Mouse (Mus musculus): Measurements from ENCODE around the gene Pagr1a. TPM values are rescaled to one million over a fixed set of nuclear protein-coding genes. Genes with fewer than 3 reads are reported as not detected.
A peak's percentile ranks its signal among the peaks of the same experiment; 100 is the strongest.

The Pagr1a gene
- total RNA-seq (2021): 10 to 100 TPM; 14.5 to 19.3 TPM
- long read RNA-seq, experiment 1, transcript Pagr1a-202 (3 exons, 1,430 nt): major isoform, 28 of 28 reads
- long read RNA-seq, experiment 1, partial matches to known transcripts: 0 of 28 reads
- long read RNA-seq, experiment 1, other reads (novel, unspliced or antisense): 0 of 28 reads
- long read RNA-seq, experiment 2, transcript Pagr1a-202 (3 exons, 1,430 nt): major isoform, 40 of 46 reads
- long read RNA-seq, experiment 2, partial matches to known transcripts: 0 of 46 reads
- long read RNA-seq, experiment 2, other reads (novel, unspliced or antisense): 6 of 46 reads

DNA sequence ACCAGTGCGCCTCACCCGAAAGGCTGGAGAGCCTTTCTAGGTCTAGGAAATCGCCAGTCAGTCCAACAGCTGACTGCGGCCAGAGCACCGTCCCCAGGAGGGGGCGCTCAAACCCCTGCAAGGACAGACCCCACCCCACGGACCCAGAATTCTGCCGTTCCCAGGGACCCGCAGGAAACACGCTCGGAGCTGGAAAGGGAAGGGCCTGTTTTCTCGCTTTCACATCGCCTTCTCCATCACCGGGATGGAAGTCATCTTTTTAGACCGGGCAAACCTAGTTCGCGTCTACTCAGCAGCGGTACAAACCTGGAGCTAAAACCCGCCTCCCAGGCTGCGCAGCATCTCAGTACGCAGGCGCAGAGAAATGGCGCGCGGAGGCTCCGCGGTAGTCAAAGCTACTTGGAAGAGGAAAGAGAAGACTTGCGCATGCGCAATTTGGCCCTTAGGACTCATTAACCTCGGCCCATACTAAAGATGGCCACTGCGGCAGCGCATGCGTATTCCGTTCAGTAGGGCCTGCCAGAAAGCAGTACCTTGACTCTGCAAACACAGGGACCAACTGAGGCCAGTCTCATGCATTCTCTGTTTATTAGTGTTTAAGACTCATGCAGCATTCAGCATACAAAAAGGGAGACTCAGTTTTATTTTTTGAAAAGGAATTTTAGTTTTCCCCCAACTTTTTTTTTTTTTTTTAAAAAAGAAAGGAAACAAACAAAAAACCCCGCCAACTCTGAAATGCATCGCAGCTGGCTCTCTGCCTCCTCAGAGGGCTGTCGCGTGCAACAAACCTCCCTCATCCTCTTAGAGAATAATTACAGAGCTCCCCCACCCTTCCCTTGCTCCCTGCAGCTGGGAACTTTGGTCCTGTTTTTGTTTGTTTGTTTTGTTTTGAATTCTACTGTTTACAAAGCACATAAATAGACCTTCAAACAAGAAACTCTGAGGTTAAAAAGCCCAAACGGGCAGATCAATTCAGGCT, at the start of gene Pagr1a:
Gene Pagr1a, minus strand, starts transcription at position 382 of the 979 bp plus-strand sequence.
- intact Hi-C loops (cut with DNase I): loop anchor here (2.0 to 5.0 kb wide), 3 partner anchors 40 to 88 kb away; partner anchors contain the start of genes Asphd1, Cdipt and Cdiptos
- DNase-seq (ENCODE audit: low spot score in 2 of 2): peak; percentile 99

- no peak for DNase-seq (ENCODE audit: low spot score in 2 of 2)
- intact Hi-C loops (cut with DNase I): no loop called here
These were observed 49.2 kb upstream of the Pagr1a start for GRCm38 (mm10) chr7:127066317-127066716.

DNA sequence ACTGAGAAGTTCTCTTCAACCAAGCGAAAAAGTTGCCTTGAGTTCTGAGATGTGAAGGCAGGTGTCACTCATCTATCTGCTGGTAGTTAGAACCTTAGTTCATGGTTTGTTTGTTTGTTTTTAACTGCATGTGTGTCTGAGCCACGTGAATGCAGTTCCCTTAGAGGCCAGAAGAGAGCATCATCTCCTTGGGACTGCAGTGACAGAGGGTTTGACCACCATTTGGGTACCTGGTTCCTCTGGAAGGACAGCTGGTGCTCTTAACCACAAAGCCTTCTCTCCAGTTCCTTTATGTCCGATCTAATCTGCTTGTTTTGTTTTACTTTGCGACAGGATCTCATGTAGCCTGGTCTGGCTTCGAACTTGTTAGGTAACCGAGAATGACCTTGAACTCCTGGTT, 48.4 kb upstream of the Pagr1a start:
- intact Hi-C loops (cut with DNase I): no loop called here

GRCm38 (mm10) chr7:127055026-127055585, 38.0 kb upstream of the Pagr1a start:
- DNase-seq (ENCODE audit: low spot score in 2 of 2): peak in 1 of 2 experiments; percentile 30
- intact Hi-C loops (cut with DNase I): no loop called here

More for the DNA sequence above, 48.4 kb upstream of the Pagr1a start:
- no peak for DNase-seq (ENCODE audit: low spot score in 2 of 2)

GRCm38 (mm10) chr7:127041851-127042672, 24.9 kb upstream of the Pagr1a start, which contains the start of gene Kif22:
Gene Kif22, minus strand, starts transcription at chr7:127042471.
- peak; percentile 80 to 90 for DNase-seq (ENCODE audit: low spot score in 2 of 2)
- intact Hi-C loops (cut with DNase I): loop anchor here (5.0 kb wide), 1 partner anchor 50 kb away; the partner anchor contains the start of gene AI467606

DNA sequence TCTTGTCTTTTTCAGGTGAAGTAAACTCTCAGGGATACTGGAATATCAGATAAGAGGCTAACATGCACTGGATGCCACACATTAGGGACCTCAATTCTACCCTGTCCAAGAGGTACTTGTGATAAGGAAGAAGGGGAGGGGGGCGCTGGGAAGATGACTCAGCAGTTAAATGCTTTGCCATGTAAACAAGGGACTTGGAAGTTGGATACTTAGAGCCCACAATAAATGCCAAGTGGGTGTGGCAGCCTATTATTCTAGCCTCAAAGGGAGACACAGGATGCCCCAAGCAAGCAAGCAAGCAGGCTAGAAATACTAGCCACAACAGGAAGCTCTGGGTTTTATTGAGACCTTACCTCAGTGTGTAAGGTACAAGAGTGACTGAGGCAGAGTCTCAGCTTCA, 14.1 kb upstream of the Pagr1a start:
- no peak for DNase-seq (ENCODE audit: low spot score in 2 of 2)
- intact Hi-C loops (cut with DNase I): no loop called here

DNA sequence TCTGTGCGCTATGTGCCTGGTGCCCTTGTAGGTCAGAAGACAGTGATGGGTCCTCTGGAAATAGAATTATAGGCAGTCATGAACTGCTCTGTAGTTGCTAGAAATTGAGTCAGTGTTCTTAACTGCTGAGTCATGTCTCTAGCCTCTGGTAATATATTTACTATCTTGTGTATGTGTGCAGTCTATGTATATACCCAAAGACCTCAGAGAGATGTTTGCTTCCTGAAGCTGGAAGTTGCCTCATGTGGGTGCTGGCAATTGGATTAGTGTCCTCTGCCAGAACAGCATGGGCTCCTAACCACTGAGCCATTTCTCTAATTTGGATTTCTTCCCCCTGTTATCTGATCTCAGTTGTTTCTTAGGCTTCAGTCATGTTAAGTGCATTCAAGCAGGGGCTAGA, 13.0 kb upstream of the Pagr1a start:
- no peak for DNase-seq (ENCODE audit: low spot score in 2 of 2)
- intact Hi-C loops (cut with DNase I): no loop called here

DNA sequence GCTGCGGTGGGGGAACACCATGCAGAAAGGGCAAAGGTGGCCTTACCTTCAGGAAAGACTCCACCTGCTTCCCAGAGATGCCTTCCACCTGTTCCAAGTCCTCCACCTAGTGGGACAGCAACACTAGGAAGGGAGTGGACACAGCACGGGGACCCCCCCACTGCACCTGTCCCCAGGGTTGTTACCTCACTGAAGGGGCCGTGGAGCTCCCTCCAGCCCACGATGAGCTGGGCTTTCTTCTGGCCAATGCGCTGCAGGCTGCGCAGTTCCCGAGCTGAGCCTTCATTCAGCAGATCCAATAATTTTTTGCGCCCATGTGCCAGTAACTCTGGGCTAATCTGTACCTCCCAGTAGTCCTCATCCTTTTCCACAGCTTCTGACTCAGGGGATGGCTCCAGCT, 10.7 kb upstream of the Pagr1a start:
- intact Hi-C loops (cut with DNase I): loop anchor here (5.0 kb wide), 1 partner anchor 146 kb away; the partner anchor contains the start of gene Taok2
- peak in 1 of 2 experiments; percentile 45 for DNase-seq (ENCODE audit: low spot score in 2 of 2)

GRCm38 (mm10) chr7:127026984-127027726, 10.0 kb upstream of the Pagr1a start, which contains the start of gene Maz:
Gene Maz, minus strand, starts transcription at chr7:127027037.
- intact Hi-C loops (cut with DNase I): loop anchor here (5.0 kb wide), 1 partner anchor 145 kb away; the partner anchor contains the start of gene Taok2
- DNase-seq (ENCODE audit: low spot score in 2 of 2): peak; percentile 100

DNA sequence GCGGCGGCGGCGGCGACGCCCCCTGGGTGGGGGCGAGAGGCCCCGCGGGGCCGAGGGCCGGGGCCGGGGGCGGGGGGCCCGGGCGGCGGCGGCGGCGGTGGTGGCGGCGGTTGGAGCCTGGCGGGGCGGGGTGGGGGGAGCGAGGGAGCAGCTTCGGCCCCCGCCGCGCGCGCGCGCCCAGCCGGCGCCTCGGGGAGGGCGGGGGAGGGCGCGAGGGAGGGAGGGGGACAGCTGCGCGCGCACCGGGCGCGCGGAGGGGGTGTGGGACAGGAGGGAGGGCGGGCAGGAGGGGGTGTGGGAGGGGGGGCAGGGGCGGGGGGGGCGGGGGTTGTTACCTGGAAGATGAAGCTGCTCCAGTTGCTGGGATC, 9.4 kb upstream of the Pagr1a start:
- intact Hi-C loops (cut with DNase I): loop anchor here (5.0 kb wide), 1 partner anchor 144 kb away; the partner anchor contains the start of gene Taok2
- no peak for DNase-seq (ENCODE audit: low spot score in 2 of 2)

DNA sequence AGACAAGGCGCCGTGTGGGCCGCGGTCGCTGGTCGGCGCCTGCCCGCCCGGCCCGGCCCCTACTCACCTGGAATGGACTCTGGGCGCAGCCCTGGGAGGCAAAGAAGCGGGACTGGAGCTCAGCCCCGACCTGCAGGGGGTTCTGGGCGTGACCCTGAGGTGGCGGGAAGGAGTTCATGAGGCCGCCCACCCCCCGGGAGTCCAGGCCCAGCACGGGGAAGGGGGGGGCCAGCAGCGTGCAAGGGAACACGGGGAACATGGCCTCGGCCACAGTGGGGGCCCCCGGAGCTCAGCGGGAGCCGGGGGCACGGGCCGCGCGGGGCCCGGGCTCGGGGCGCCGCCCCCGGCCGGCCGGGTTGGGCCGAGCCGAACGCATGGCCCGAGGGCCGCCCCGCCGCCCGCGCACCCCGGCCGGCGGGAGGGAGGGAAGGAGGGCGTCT, 9.0 kb upstream of the Pagr1a start:
- intact Hi-C loops (cut with DNase I): loop anchor here (5.0 kb wide), 1 partner anchor 144 kb away; the partner anchor contains the start of gene Taok2

DNA sequence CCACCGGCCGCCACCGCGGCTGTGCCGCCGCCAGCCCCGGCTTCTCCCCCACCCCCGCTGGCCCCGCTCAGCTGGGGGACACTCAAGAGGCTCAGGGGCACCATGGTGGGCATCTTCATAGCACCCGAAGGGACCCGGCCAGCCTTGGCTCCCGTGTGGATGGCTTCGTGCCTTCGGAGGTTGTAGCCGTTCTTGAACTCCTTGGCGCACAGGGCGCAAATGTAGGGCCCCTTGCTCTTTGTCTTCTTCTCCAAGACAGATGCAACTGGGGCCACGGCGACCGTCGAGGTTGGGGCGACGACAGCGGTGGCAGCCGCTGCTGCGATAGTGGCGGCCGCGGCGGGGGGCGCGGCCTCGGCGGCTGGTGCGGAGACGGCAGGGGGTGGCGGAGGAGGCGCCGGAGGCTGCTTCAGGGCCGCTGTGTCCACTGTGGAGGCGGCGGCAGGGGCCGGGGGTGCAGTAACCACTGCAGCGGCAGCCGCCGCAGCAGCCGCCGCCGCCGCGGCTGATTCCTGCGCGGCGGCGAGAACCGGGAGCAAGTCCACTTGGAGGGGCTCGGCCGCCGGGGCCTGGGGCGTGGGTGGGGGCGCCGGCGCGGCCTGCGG, 8.5 kb upstream of the Pagr1a start:
- intact Hi-C loops (cut with DNase I): loop anchor here (5.0 kb wide), 1 partner anchor 143 kb away; the partner anchor contains the start of gene Taok2
- DNase-seq (ENCODE audit: low spot score in 2 of 2): peak in 1 of 2 experiments; percentile 31

More for the DNA sequence above, 9.0 kb upstream of the Pagr1a start:
- peak; percentile 43 to 45 for DNase-seq (ENCODE audit: low spot score in 2 of 2)

GRCm38 (mm10) chr7:127024755-127025555, 7.8 kb upstream of the Pagr1a start:
- intact Hi-C loops (cut with DNase I): loop anchor here (5.0 kb wide), 1 partner anchor 143 kb away; the partner anchor contains the start of gene Taok2
- peak; percentile 82 to 93 for DNase-seq (ENCODE audit: low spot score in 2 of 2)

DNA sequence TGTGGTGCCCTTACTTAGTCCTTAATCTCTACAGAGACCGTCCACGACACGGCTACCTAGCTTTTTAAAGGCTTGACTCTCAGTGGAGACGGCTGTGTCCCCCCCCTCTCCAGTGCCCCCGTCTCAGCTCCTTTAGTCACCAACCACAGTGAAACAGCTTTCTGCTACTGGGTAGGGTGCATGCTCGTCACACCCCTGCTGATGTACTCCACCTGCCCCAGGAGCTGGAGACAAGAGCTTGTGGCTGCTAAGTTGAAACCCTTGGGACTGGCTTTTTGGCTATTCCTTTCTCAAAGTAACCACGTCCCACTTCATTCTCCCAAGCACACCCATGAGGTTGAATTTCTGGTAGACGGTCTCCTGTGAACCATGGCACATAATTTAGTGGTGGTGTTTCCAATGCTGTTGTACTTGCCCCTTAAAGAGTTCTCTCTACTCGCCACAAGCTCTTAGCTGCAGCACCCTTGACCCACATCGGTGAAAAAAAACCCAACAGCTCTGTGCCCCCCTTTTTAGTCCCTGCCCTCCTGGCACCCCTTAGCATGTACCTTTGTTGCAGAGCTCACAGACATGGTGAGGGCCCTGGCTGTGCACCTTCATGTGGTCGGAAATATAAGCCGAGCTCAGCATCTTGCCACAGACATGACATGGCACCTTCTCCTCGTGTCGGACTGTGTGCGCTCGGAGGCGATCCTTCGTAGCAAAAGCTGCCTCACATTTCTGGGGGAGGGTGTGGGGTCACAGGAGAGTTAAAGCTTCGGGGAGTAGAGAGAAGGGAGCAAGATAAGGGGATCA, 6.9 kb upstream of the Pagr1a start:
- no peak for DNase-seq (ENCODE audit: low spot score in 2 of 2)
- intact Hi-C loops (cut with DNase I): no loop called here

- intact Hi-C loops (cut with DNase I): no loop called here
- no peak for DNase-seq (ENCODE audit: low spot score in 2 of 2)
These were observed 6.1 kb upstream of the Pagr1a start for GRCm38 (mm10) chr7:127023272-127023691.
